Mouse (Mus musculus): ENCODE measurements around the gene Fcrla.

GRCm38 (mm10) chr1:170976447-170976846 is 49.1 kb upstream of the Fcrla start, which contains the start of gene Fcgr2b:
- TF ChIP-seq CTCF (IDR thresholded peaks at IDR 0.05; ENCODE audit: borderline replicate concordance, control insufficient read depth, extremely low read depth, insufficient read depth, low read length, poor library complexity) (no peak), POLR2A (IDR thresholded peaks at IDR 0.05; ENCODE audit: control insufficient read depth, extremely low read depth, insufficient read depth, low read length, poor library complexity) (no peak)
